Mouse (Mus musculus) forebrain, embryonic 14.5 days (tissue): ENCODE measurements at regions not wholly inside any gene's neighbourhood (a gene's known extent, or its start where the extent isn't known, plus 50 kb on each side); places are given as distances from the start of the nearest gene placed in this dataset.

ENCODE experiments used
- ATAC-seq: fragments of 200-750 bp; cut with Nextera tagmentation; 2 replicates; pipeline ENCODE4 v1.8.0; 2017; ENCODE audit warnings: mild to moderate bottlenecking, moderate library complexity
- DNase-seq: peaks from one replicate; pipeline ENCODE4 v3.0.0-alpha.2; 2015; ENCODE audit warnings: low spot score
- H3K27ac ChIP-seq: fragments of 300-500 bp; sonication (generic); 2 replicates; pipeline ENCODE4 v1.5.1; 2014; ENCODE audit warnings: low read depth, mild to moderate bottlenecking, control low read depth, low read length, moderate library complexity
- H3K27me3 ChIP-seq: fragments of 300-500 bp; sonication (generic); replicated peaks from 2 replicates; pipeline ENCODE4 v1.6.1; 2014; ENCODE audit warnings: low read length, control low read depth, mixed read lengths; ENCODE audit not compliant: control insufficient read depth, insufficient read depth
- H3K36me3 ChIP-seq: fragments of 300-500 bp; sonication (generic); 2 replicates; pipeline ENCODE4 v1.6.1; 2014; ENCODE audit warnings: low read length, control low read depth; ENCODE audit not compliant: control insufficient read depth, insufficient read depth
- H3K4me1 ChIP-seq: fragments of 300-500 bp; sonication (generic); 2 replicates; pipeline ENCODE4 v1.6.1; 2014; ENCODE audit warnings: antibody characterized with exemption, low read length, control low read depth; ENCODE audit not compliant: control insufficient read depth, insufficient read depth
- H3K4me2 ChIP-seq: fragments of 300-500 bp; sonication (generic); 2 replicates; pipeline ENCODE4 v1.6.1; 2014; ENCODE audit warnings: mild to moderate bottlenecking, control low read depth, low read length
- H3K4me3 ChIP-seq: fragments of 300-500 bp; sonication (generic); 2 replicates; pipeline ENCODE4 v1.5.1; 2014; ENCODE audit warnings: low read depth, low read length, control low read depth
- H3K9ac ChIP-seq: fragments of 300-500 bp; sonication (generic); 2 replicates; pipeline ENCODE4 v1.6.1; 2014; ENCODE audit warnings: mild to moderate bottlenecking, low read length, control low read depth, moderate library complexity
- H3K9me3 ChIP-seq: fragments of 300-500 bp; sonication (generic); replicated peaks from 2 replicates; pipeline ENCODE4 v1.6.1; 2016; ENCODE audit warnings: low read length, control low read depth, mixed read lengths; ENCODE audit not compliant: control insufficient read depth
- WGBS: fragments of 180-500 bp; shearing (Covaris S2); extraction: QIAGEN DNeasy Blood & Tissue Kit; methylation state at CpG from one replicate; pipeline ENCODE4 v1.1.7; 2014; 5-methylcytosine and 5-hydroxymethylcytosine counted together

DNA sequence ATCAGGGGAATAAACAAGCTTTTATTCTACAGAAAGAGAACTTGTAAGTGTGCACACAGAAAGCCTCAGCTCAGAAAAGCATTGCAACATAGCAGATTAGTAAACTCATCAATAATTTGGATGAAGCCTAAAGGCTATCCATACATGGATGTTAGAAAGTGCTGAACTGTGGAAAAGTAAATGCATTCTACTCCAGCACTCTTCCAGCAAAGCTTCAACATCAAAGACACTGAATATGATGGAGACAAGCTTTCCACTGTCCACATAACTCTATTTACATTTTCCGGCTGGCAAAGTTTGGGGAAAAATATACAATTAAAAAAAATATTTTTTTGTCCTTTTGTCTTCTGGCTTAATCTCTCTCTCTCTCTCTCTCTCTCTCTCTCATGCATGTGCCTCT, 69.7 kb downstream of the Slitrk6 start:
- DNase-seq (no peak), ATAC-seq (no peak)
- no peak overlapping the region for H3K27ac ChIP-seq
- WGBS, result 90% methylated on average over 1 of the region's 1 CpGs
- H3K27me3 ChIP-seq, result no peaks in the 10 kb centered on the region
- H3K4me1 ChIP-seq, result no peaks in the 10 kb centered on the region
- no peaks in the 10 kb centered on the region for H3K9me3 ChIP-seq
- H3K9ac ChIP-seq, result no peak overlapping the region
- no peak overlapping the region for H3K4me2 ChIP-seq
- H3K36me3 ChIP-seq, result no peaks in the 10 kb centered on the region
- no peak overlapping the region for H3K4me3 ChIP-seq

DNA sequence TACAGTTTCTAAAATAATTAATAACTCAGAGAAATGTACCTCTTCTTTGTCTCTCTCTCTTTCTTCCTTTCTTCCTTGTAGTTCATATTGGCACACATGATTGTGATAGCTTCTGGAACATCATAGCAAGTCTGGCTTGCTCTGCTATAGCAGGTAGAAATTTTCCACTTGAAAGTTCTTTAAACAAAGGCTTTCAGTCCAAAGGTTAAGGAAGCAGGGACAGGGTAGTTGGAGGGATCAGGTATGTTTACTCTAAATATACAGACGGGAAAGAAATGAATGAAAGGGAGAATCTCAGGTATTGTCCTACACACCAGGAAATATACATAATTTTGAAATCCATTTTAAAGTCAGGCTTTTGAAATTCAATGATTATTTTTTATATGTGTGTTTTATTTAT, 75.2 kb downstream of the Slitrk6 start:
- ATAC-seq (no peak), DNase-seq (no peak)
- no peak overlapping the region for H3K9ac ChIP-seq
- H3K4me1 ChIP-seq, result no peaks in the 10 kb centered on the region
- H3K27ac ChIP-seq, result no peak overlapping the region
- H3K4me2 ChIP-seq, result no peak overlapping the region
- H3K4me3 ChIP-seq, result no peak overlapping the region
- no peaks in the 10 kb centered on the region for H3K36me3 ChIP-seq
- no peaks in the 10 kb centered on the region for H3K27me3 ChIP-seq
- no peaks in the 10 kb centered on the region for H3K9me3 ChIP-seq
- WGBS, result 78% methylated on average over 1 of the region's 1 CpGs

DNA sequence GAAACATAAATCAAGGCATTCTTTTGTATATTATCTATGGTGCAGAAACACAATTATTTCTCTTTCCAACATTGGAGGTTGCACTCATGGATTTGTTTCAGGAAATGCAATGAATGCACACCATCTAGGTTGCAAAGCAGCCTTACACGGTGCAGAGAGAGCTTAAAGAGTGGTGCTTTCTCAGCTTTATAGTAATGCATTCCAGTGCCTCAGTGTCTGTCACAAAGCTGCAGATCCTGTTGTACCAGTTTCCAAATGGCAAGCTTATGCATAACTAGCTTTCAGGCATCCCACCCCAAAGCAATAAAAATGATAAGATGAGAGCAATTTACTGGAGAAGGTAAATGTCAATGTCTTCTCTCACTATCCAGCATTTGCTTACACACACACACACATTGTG, 89.2 kb downstream of the Slitrk6 start:
- H3K36me3 ChIP-seq, result no peaks in the 10 kb centered on the region
- no peak overlapping the region for H3K4me3 ChIP-seq
- H3K27me3 ChIP-seq, result no peaks in the 10 kb centered on the region
- no peak overlapping the region for H3K4me2 ChIP-seq
- 78% methylated on average over 1 of the region's 1 CpGs for WGBS
- H3K9me3 ChIP-seq, result no peaks in the 10 kb centered on the region
- H3K9ac ChIP-seq, result no peak overlapping the region
- no peak overlapping the region for H3K27ac ChIP-seq
- no peak for DNase-seq
- no peak for ATAC-seq
- H3K4me1 ChIP-seq, result no peaks in the 10 kb centered on the region

DNA sequence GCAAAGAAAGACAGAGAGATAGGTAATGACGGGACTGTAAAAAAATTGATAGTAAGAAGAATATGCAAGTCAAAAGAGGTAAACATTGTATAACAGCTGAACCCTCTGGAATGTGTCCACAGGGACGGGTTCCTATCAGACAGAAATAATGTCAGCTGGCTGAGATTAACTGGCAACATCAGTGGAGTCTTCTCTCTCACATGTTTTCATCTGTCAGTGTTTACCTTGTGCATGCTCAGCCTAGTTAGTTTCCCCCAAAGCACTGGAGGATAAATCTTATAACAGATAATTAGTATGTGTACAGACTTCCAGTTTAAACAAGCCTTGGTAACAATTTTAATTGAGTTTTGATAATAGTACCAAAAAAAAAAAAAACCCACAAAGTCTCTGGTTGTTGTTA, 91.7 kb downstream of the Slitrk6 start:
- Histone ChIP-seq H3K9ac (no peak overlapping the region), H3K27me3 (no peaks in the 10 kb centered on the region), H3K4me3 (no peak overlapping the region), H3K36me3 (no peaks in the 10 kb centered on the region), H3K27ac (no peak overlapping the region), H3K4me2 (no peak overlapping the region), H3K9me3 (no peaks in the 10 kb centered on the region), H3K4me1 (no peaks in the 10 kb centered on the region)
- ATAC-seq, result no peak
- 80% methylated on average over 2 of the region's 2 CpGs for WGBS
- no peak for DNase-seq

DNA sequence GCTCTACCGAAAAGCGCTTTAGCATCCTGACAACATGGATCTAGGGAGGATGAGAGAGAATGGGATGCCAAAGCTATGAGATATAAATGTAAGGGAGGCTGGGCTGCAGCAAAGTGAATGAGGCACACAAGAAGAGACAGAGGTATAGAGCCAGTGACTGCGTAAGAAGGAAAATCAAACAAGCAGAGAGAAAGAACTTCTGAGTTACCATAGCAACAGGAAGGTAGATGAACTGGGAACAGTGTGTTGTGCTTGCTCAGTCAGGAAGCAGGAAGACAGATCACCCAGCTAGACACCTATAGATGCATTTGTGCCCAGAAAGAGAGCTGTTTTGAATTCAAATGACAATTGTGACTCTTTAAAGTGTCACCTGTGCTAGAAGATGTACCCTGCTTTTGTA, 120.8 kb downstream of the Slitrk6 start:
- H3K4me3 ChIP-seq, result no peak overlapping the region
- DNase-seq (peak; percentile 34), ATAC-seq (no peak)
- WGBS, result 76% methylated on average over 3 of the region's 3 CpGs
- no peaks in the 10 kb centered on the region for H3K36me3 ChIP-seq
- H3K9ac ChIP-seq, result no peak overlapping the region
- H3K27me3 ChIP-seq, result no peaks in the 10 kb centered on the region
- H3K4me1 ChIP-seq, result no peaks in the 10 kb centered on the region
- no peak overlapping the region for H3K27ac ChIP-seq
- H3K4me2 ChIP-seq, result no peak overlapping the region
- no peaks in the 10 kb centered on the region for H3K9me3 ChIP-seq

DNA sequence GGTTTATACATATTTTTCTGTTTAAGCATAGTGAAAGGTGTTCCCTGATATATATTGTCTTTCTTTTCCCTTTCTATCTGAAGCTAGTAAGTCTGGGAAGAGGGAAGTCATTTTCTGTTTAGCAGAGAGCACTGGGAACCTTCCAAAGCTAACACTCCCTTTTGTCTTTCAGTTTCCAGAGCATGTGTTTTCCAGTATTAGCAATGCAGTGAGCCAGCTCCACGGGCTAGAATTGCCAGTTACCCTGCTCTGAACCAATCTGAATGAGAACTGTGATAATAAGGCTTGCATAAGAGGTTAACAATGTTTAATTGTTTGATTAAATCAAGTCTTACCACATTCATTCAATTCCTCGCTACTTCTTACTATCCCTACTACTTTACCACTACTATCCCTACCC, 131.2 kb downstream of the Slitrk6 start:
- H3K4me2 ChIP-seq, result no peak overlapping the region
- H3K4me3 ChIP-seq, result no peak overlapping the region
- no peaks in the 10 kb centered on the region for H3K4me1 ChIP-seq
- no peak overlapping the region for H3K9ac ChIP-seq
- no peak overlapping the region for H3K27ac ChIP-seq
- DNase-seq (peak; percentile 12), ATAC-seq (no peak)
- no peaks in the 10 kb centered on the region for H3K36me3 ChIP-seq
- WGBS, result 22% methylated on average over 2 of the region's 2 CpGs
- no peaks in the 10 kb centered on the region for H3K27me3 ChIP-seq
- H3K9me3 ChIP-seq, result no peaks in the 10 kb centered on the region

DNA sequence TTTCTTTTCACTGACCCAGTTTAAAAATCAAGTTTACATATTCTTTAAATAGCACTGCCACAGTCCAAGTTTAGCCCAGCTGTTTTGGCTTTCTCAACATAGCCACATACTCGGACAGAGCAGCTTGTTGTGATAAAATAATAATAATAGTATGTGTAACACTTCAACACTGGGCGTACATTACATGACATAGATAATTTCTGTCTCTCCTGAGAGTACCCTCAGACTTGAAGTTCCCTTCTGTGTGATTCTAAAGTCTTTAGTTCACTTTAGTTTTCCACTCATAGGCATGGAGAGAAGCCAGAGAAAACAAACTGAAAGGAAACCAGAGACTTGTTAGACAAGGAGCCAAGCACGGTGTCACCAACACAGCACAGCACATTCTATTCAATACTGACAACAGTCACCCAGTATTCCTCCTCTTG, 136.4 kb downstream of the Slitrk6 start:
- DNase-seq (no peak), ATAC-seq (no peak)
- Histone ChIP-seq H3K4me3 (no peak overlapping the region), H3K36me3 (no peaks in the 10 kb centered on the region), H3K4me1 (no peaks in the 10 kb centered on the region), H3K9me3 (no peaks in the 10 kb centered on the region), H3K27ac (no peak overlapping the region), H3K27me3 (no peaks in the 10 kb centered on the region), H3K9ac (no peak overlapping the region), H3K4me2 (no peak overlapping the region)
- WGBS, result 80% methylated on average over 3 of the region's 3 CpGs

DNA sequence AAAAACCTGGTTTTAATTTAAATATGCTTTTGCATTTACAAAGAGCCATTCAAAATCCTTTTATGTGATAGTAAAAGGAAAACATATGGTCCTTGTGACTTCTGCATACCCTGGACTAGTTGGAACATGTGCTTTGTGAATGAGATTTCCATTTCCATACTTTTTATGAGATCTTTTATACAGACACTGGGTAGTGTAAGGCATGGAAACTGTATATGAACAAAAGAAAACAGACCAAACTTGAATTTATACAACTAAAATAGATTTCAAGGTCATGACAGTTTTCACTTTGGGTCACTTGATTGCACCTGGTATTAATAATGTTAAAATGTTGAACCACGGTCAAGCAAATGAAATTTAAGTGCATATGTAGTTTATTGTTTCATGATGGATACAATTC, 138.5 kb downstream of the Slitrk6 start:
- Histone ChIP-seq H3K27ac (no peak overlapping the region), H3K4me3 (no peak overlapping the region), H3K27me3 (no peaks in the 10 kb centered on the region), H3K36me3 (no peaks in the 10 kb centered on the region), H3K9me3 (no peaks in the 10 kb centered on the region), H3K4me2 (no peak overlapping the region), H3K4me1 (no peaks in the 10 kb centered on the region), H3K9ac (no peak overlapping the region)
- ATAC-seq (no peak), DNase-seq (no peak)
- WGBS, result 82% methylated on average over 1 of the region's 1 CpGs

DNA sequence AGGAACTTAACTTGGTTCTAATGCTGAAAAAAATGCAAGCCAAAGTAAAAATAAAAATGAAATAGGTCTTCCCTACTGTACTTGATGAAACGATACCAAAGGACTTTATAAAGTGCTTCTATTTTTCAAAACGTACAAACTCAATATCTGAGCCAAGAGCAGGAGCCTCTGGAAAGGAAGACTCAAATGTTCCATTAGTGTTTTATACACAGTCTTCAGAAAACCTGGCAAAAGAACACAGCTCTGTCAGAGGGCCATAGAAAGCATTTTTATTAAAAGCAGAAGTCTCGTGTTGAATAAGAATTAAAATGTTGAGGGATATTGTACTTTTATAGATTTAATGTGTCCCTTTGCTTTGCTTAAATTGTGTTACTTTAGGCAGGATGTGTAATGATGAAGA, 174.6 kb downstream of the Slitrk6 start:
- H3K9ac ChIP-seq, result no peak overlapping the region
- no peak overlapping the region for H3K27ac ChIP-seq
- H3K4me1 ChIP-seq, result no peaks in the 10 kb centered on the region
- WGBS, result 82% methylated on average over 3 of the region's 3 CpGs
- H3K36me3 ChIP-seq, result no peaks in the 10 kb centered on the region
- no peaks in the 10 kb centered on the region for H3K9me3 ChIP-seq
- H3K4me3 ChIP-seq, result no peak overlapping the region
- DNase-seq, result no peak
- H3K27me3 ChIP-seq, result no peaks in the 10 kb centered on the region
- no peak overlapping the region for H3K4me2 ChIP-seq
- ATAC-seq, result no peak

DNA sequence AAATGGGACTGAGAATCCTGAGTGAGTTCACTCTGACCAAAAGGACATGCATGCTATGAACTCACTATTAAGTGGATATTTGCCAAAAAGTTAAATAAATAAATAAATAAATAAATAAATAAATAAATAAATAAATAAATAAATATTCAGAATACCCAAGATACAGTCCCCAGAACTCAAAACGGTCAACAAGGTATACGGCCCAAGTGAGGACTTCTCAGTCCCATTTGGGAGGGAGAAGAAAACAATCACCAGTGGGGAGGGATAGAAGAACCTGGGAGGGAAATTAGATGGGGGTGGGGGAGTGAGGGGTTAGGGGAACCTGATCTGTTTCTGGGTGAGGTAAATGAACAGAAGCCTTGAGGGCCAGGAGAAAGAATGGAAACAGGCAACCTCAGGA, 184.2 kb downstream of the Slitrk6 start:
- Histone ChIP-seq H3K4me3 (no peak overlapping the region), H3K36me3 (no peaks in the 10 kb centered on the region), H3K9me3 (no peaks in the 10 kb centered on the region), H3K9ac (no peak overlapping the region), H3K4me1 (no peaks in the 10 kb centered on the region), H3K27me3 (no peaks in the 10 kb centered on the region), H3K27ac (no peak overlapping the region), H3K4me2 (no peak overlapping the region)
- no peak for ATAC-seq
- no peak for DNase-seq
- 95% methylated on average over 2 of the region's 2 CpGs for WGBS
